Comparison of ENCODE assay signal across 8 mouse cellular contexts in genomic region chr9:123528926-123529295, GRCm38 (mm10). TPM values are rescaled to one million over a fixed set of nuclear protein-coding genes. Genes with fewer than 3 reads are reported as not detected.
A peak's percentile ranks its signal among the peaks of the same experiment; 100 is the strongest.
DNase-seq lines count a peak whose midpoint lies in the region; ATAC-seq and TF ChIP-seq lines count a peak whose summit lies in the region.

No protein-coding gene starts in this region.

- TF ChIP-seq CTCF in intestine, postnatal 0 days (IDR thresholded peaks at IDR 0.05; ENCODE audit: low read depth): no peak

- peak overlapping the region; percentile 92 for H3K27ac ChIP-seq in intestine, postnatal 0 days (ENCODE audit: low read depth, low read length)
- peak overlapping the region; percentile 95 for H3K27ac ChIP-seq in limb, embryonic 15.5 days
- peak overlapping the region; percentile 82 for H3K27ac ChIP-seq in midbrain, embryonic 13.5 days
- peak overlapping the region; percentile 92 for H3K27ac ChIP-seq in stomach, embryonic 14.5 days (ENCODE audit: low read length)

- DNase-seq in kidney, adult 11 months: peak; percentile 57
- no peak for DNase-seq in kidney, adult 9 months
- peak; percentile 73 for DNase-seq in cerebellum, adult 9-11 months

- peak; percentile 51 for ATAC-seq in frontal cortex, adult (ENCODE audit: low TSS enrichment)
- ATAC-seq in intestine, postnatal 0 days: peak; percentile 12; the same call in 1 of the 2 replicates
- ATAC-seq in limb, embryonic 15.5 days (ENCODE audit: insufficient number of reproducible peaks, low FRiP score, low TSS enrichment, low read depth): no peak
- ATAC-seq in midbrain, embryonic 13.5 days: peak; percentile 32
- peak; percentile 8; the same call in 1 of the 2 replicates for ATAC-seq in stomach, embryonic 14.5 days (ENCODE audit: insufficient number of reproducible peaks, insufficient read depth, low FRiP score, low read depth)

- H3K36me3 ChIP-seq in intestine, postnatal 0 days (ENCODE audit: control insufficient read depth, insufficient read depth): no peaks in the 10 kb centered on the region
- no peaks in the 10 kb centered on the region for H3K36me3 ChIP-seq in limb, embryonic 15.5 days
- H3K36me3 ChIP-seq in midbrain, embryonic 13.5 days: no peaks in the 10 kb centered on the region
- no peaks in the 10 kb centered on the region for H3K36me3 ChIP-seq in stomach, embryonic 14.5 days (ENCODE audit: control insufficient read depth, insufficient read depth, low read length)

- no peaks in the 10 kb centered on the region for H3K9me3 ChIP-seq in intestine, postnatal 0 days (ENCODE audit: control insufficient read depth)
- no peaks in the 10 kb centered on the region for H3K9me3 ChIP-seq in limb, embryonic 15.5 days
- no peaks in the 10 kb centered on the region for H3K9me3 ChIP-seq in midbrain, embryonic 13.5 days
- no peaks in the 10 kb centered on the region for H3K9me3 ChIP-seq in stomach, embryonic 14.5 days (ENCODE audit: control insufficient read depth, low read depth, low read length)

- peak overlapping the region; percentile 67 for H3K9ac ChIP-seq in intestine, postnatal 0 days (ENCODE audit: low read depth, low read length)
- peak overlapping the region; percentile 27 for H3K9ac ChIP-seq in limb, embryonic 15.5 days
- peak overlapping the region; percentile 63 for H3K9ac ChIP-seq in midbrain, embryonic 13.5 days (replicated peaks)
- peak overlapping the region; percentile 52 for H3K9ac ChIP-seq in stomach, embryonic 14.5 days (replicated peaks; ENCODE audit: low read depth, low read length)

- peak overlapping the region; percentile 98 for H3K4me3 ChIP-seq in intestine, postnatal 0 days (ENCODE audit: low read depth, low read length)
- H3K4me3 ChIP-seq in limb, embryonic 15.5 days: peak overlapping the region; percentile 98
- peak overlapping the region; percentile 97 for H3K4me3 ChIP-seq in midbrain, embryonic 13.5 days (replicated peaks)
- peak overlapping the region; percentile 45 for H3K4me3 ChIP-seq in stomach, embryonic 14.5 days (ENCODE audit: low read depth, low read length)

- 1% methylated on average over 17 of the region's 17 CpGs for WGBS in intestine, postnatal 0 days
- under 1% methylated on average over 17 of the region's 17 CpGs for WGBS in limb, embryonic 15.5 days
- WGBS in midbrain, embryonic 13.5 days: 1% methylated on average over 17 of the region's 17 CpGs
- WGBS in stomach, embryonic 14.5 days: 2% methylated on average over 17 of the region's 17 CpGs

- H3K27me3 ChIP-seq in intestine, postnatal 0 days (replicated peaks; ENCODE audit: control insufficient read depth, insufficient read depth, low read length): no peaks in the 10 kb centered on the region
- H3K27me3 ChIP-seq in limb, embryonic 15.5 days: no peaks in the 10 kb centered on the region
- H3K27me3 ChIP-seq in midbrain, embryonic 13.5 days: no peaks in the 10 kb centered on the region
- H3K27me3 ChIP-seq in stomach, embryonic 14.5 days (ENCODE audit: control insufficient read depth, insufficient read depth, low read length): no peaks in the 10 kb centered on the region

- H3K4me2 ChIP-seq in intestine, postnatal 0 days (replicated peaks; ENCODE audit: low read depth): peak overlapping the region; percentile 79
- H3K4me2 ChIP-seq in limb, embryonic 15.5 days: peak overlapping the region; percentile 56
- H3K4me2 ChIP-seq in midbrain, embryonic 13.5 days (replicated peaks): peak overlapping the region; percentile 55
- H3K4me2 ChIP-seq in stomach, embryonic 14.5 days (replicated peaks; ENCODE audit: low read depth, low read length): peak overlapping the region; percentile 72

- H3K4me1 ChIP-seq in intestine, postnatal 0 days (replicated peaks; ENCODE audit: control insufficient read depth, insufficient read depth, low read length): 0 out of 2 replicates have a peak, but pooled peaks cover 4% of the 10 kb centered on the region
- peaks cover 24% of the 10 kb centered on the region for H3K4me1 ChIP-seq in limb, embryonic 15.5 days
- H3K4me1 ChIP-seq in midbrain, embryonic 13.5 days (replicated peaks): peaks cover 30% of the 10 kb centered on the region
- peaks cover 13% of the 10 kb centered on the region; the same call in 1 of the 2 replicates for H3K4me1 ChIP-seq in stomach, embryonic 14.5 days (ENCODE audit: control insufficient read depth, insufficient read depth, low read length)

RNA-seq across cellular contexts. Expression of gene Sacm1l, which starts 0.6 kb away (rescaled TPM):
- 37.3 and 42.6 TPM in 2 replicates for polyA plus RNA-seq in intestine, postnatal 0 days (2015; fragmentation: Nextera tagmentation; extraction: Ambion mirVana)
- 51.9 and 55.8 TPM in 2 replicates for polyA plus RNA-seq in limb, embryonic 15.5 days (2015; fragmentation: Nextera tagmentation; extraction: Ambion mirVana)
- 45.8 and 49.9 TPM in 2 replicates for polyA plus RNA-seq in midbrain, embryonic 13.5 days (2015; fragmentation: Nextera tagmentation; extraction: Ambion mirVana)
- polyA plus RNA-seq in stomach, embryonic 14.5 days (2014; fragmentation: Nextera tagmentation; extraction: Ambion mirVana): 51.7 and 53.8 TPM in 2 replicates

RNA-seq across cellular contexts. Expression of gene Limd1, which starts 50.4 kb away (rescaled TPM):
- 40.6 and 42.9 TPM in 2 replicates for polyA plus RNA-seq in intestine, postnatal 0 days (2015; fragmentation: Nextera tagmentation; extraction: Ambion mirVana)
- polyA plus RNA-seq in limb, embryonic 15.5 days (2015; fragmentation: Nextera tagmentation; extraction: Ambion mirVana): 53.3 and 53.7 TPM in 2 replicates
- 20.3 and 22.7 TPM in 2 replicates for polyA plus RNA-seq in midbrain, embryonic 13.5 days (2015; fragmentation: Nextera tagmentation; extraction: Ambion mirVana)
- 56.3 and 61.0 TPM in 2 replicates for polyA plus RNA-seq in stomach, embryonic 14.5 days (2014; fragmentation: Nextera tagmentation; extraction: Ambion mirVana)

Comparison
In these comparisons a context has a peak if more than half of its experiments do, and no peak if none do; other contexts are left out.
1. H3K4me3 ChIP-seq: peak in every context shown above with its lines; median percentile 98 in intestine, postnatal 0 days; 98 in limb, embryonic 15.5 days; 97 in midbrain, embryonic 13.5 days; 45 in stomach, embryonic 14.5 days.